Mouse (Mus musculus) myocyte (in vitro differentiated cells): ENCODE measurements around the gene Msi2. TPM values are rescaled to one million over a fixed set of nuclear protein-coding genes. Genes with fewer than 3 reads are reported as not detected.
A peak's percentile ranks its signal among the peaks of the same experiment; 100 is the strongest.

Experiments used
- H3K27me3 ChIP-seq: one replicate; pipeline ENCODE4 v1.6.1; 2011; ENCODE audit not compliant: control insufficient read depth, insufficient read depth, insufficient read length
- H3K36me3 ChIP-seq: one replicate; pipeline ENCODE4 v1.6.1; 2011; ENCODE audit not compliant: control insufficient read depth, insufficient read depth
- H3K4me2 ChIP-seq: one replicate; pipeline ENCODE4 v1.6.1; 2011; ENCODE audit warnings: low read depth, control low read depth
- H3K4me3 ChIP-seq: one replicate; pipeline ENCODE4 v1.5.1; 2011; ENCODE audit warnings: mild to moderate bottlenecking, control low read depth, moderate library complexity
- H3K79me2 ChIP-seq: one replicate; pipeline ENCODE4 v1.6.1; 2011; ENCODE audit not compliant: control insufficient read depth, insufficient read depth
- H3ac ChIP-seq: one replicate; pipeline ENCODE4 v1.6.1; 2011; ENCODE audit not compliant: control insufficient read depth, insufficient read length
- CEBPB ChIP-seq: IDR thresholded peaks from 2 replicates; pipeline ENCODE4 v1.6.1; 2011; ENCODE audit warnings: mild to moderate bottlenecking, moderate library complexity; ENCODE audit not compliant: poor library complexity, insufficient read depth, severe bottlenecking
- E2F4 ChIP-seq: IDR thresholded peaks from one replicate; pipeline ENCODE4 v1.6.1; 2011; ENCODE audit warnings: mild to moderate bottlenecking, control low read depth, moderate library complexity; ENCODE audit not compliant: insufficient read depth
- MAX ChIP-seq: IDR thresholded peaks from one replicate; pipeline ENCODE4 v1.6.1; 2011; ENCODE audit warnings: low read depth, mild to moderate bottlenecking, control low read depth
- MYOD1 ChIP-seq, 3 experiments: IDR thresholded peaks; one replicate each; pipeline ENCODE4 v1.6.1; 2011; ENCODE audit warnings: control low read depth in 2 of 3, low read depth in 2 of 3, mild to moderate bottlenecking in 2 of 3, moderate library complexity in 1 of 3; ENCODE audit not compliant: insufficient read length in 2 of 3, control insufficient read depth in 1 of 3
- MYOG ChIP-seq, 3 experiments: IDR thresholded peaks; one replicate each; pipeline ENCODE4 v1.6.1; 2011; ENCODE audit warnings: control low read depth in 2 of 3, low read depth in 2 of 3, mild to moderate bottlenecking in 2 of 3; ENCODE audit not compliant: insufficient read length in 2 of 3, control insufficient read depth in 1 of 3, insufficient read depth in 1 of 3
- POLR2A ChIP-seq: IDR thresholded peaks from one replicate; pipeline ENCODE4 v1.6.1; 2011; ENCODE audit warnings: low read depth, mild to moderate bottlenecking, control low read depth, moderate library complexity; ENCODE audit not compliant: insufficient read length
- POLR2AphosphoS2 ChIP-seq: IDR thresholded peaks from one replicate; pipeline ENCODE4 v1.6.1; 2011; ENCODE audit warnings: low read depth, control low read depth; ENCODE audit not compliant: insufficient read length
- REST ChIP-seq: IDR thresholded peaks from one replicate; pipeline ENCODE4 v1.6.1; 2011; ENCODE audit warnings: mild to moderate bottlenecking, control low read depth, moderate library complexity; ENCODE audit not compliant: insufficient read depth, insufficient read length
- SRF ChIP-seq: IDR thresholded peaks from one replicate; pipeline ENCODE4 v1.6.1; 2011; ENCODE audit warnings: low read depth; ENCODE audit not compliant: control insufficient read depth, insufficient read length
- TCF12 ChIP-seq: IDR thresholded peaks from one replicate; pipeline ENCODE4 v1.6.1; 2011; ENCODE audit warnings: mild to moderate bottlenecking, control low read depth; ENCODE audit not compliant: poor library complexity, insufficient read depth, severe bottlenecking
- TCF3 ChIP-seq: IDR thresholded peaks from one replicate; pipeline ENCODE4 v1.6.1; 2011; ENCODE audit warnings: low read depth, control low read depth; ENCODE audit not compliant: insufficient read length
- USF1 ChIP-seq: IDR thresholded peaks from one replicate; pipeline ENCODE4 v1.6.1; 2011; ENCODE audit warnings: low read depth, mild to moderate bottlenecking, control low read depth, moderate library complexity
- polyA plus RNA-seq: library from polyadenylated mRNA; unstranded; fragments of >200 nt; fragmentation: generic; extraction: Trizol; gene quantifications from one replicate; pipeline ENCODE4 v1.2.1, GENCODE M21; 2012; ENCODE audit warnings: missing spikeins

Gene Msi2
- polyA plus RNA-seq, 1 experiment = 37.9 TPM

- Histone ChIP-seq H3ac (no peak overlapping the region), H3K36me3 (peaks cover 3% of the 10 kb centered on the region), H3K4me3 (no peak overlapping the region), H3K4me2 (no peak overlapping the region), H3K27me3 (no peaks in the 10 kb centered on the region), H3K79me2 (peaks cover 43% of the 10 kb centered on the region)
- TF ChIP-seq MYOD1 (IDR thresholded peaks at IDR 0.05; ENCODE audit: control insufficient read depth in 1 of 3, insufficient read length in 2 of 3, low read depth in 2 of 3) (no peak), E2F4 (no peak), TCF12 (no peak), POLR2AphosphoS2 (no peak), CEBPB (no peak), SRF (no peak), REST (no peak), POLR2A (no peak), TCF3 (no peak), MYOG (IDR thresholded peaks at IDR 0.05; ENCODE audit: control insufficient read depth in 1 of 3, insufficient read depth in 1 of 3, insufficient read length in 2 of 3, low read depth in 2 of 3) (no peak), MAX (no peak), USF1 (no peak)
These were observed 169.3 kb downstream of the Msi2 start for GRCm38 (mm10) chr11:88548832-88549528.

- peak overlapping the region; percentile 4 for H3K4me2 ChIP-seq
- H3ac ChIP-seq = no peak overlapping the region
- peaks cover 40% of the 10 kb centered on the region for H3K79me2 ChIP-seq
- H3K27me3 ChIP-seq = no peaks in the 10 kb centered on the region
- no peak overlapping the region for H3K4me3 ChIP-seq
- TF ChIP-seq CEBPB = no peak
- peak in 1 of 3 experiments; percentile 9 for TF ChIP-seq MYOD1 (IDR thresholded peaks at IDR 0.05; ENCODE audit: control insufficient read depth in 1 of 3, insufficient read length in 2 of 3, low read depth in 2 of 3)
- peaks cover 3% of the 10 kb centered on the region for H3K36me3 ChIP-seq
These were observed 169.9 kb downstream of the Msi2 start for GRCm38 (mm10) chr11:88548423-88548822.

GRCm38 (mm10) chr11:88543771-88544170 lies 174.5 kb downstream of the Msi2 start:
- no peak overlapping the region for H3K4me3 ChIP-seq
- no peak overlapping the region for H3K4me2 ChIP-seq
- peaks cover 36% of the 10 kb centered on the region for H3K79me2 ChIP-seq
- no peaks in the 10 kb centered on the region for H3K27me3 ChIP-seq
- H3ac ChIP-seq = no peak overlapping the region
- H3K36me3 ChIP-seq = peaks cover 3% of the 10 kb centered on the region
- TF ChIP-seq MAX (no peak), MYOD1 (IDR thresholded peaks at IDR 0.05; ENCODE audit: control insufficient read depth in 1 of 3, insufficient read length in 2 of 3, low read depth in 2 of 3) (no peak), POLR2A (no peak), MYOG (IDR thresholded peaks at IDR 0.05; ENCODE audit: control insufficient read depth in 1 of 3, insufficient read depth in 1 of 3, insufficient read length in 2 of 3, low read depth in 2 of 3) (no peak), TCF3 (no peak), REST (no peak), SRF (no peak), TCF12 (no peak), E2F4 (no peak), CEBPB (no peak)

GRCm38 (mm10) chr11:88542817-88543216 lies 175.5 kb downstream of the Msi2 start:
- Histone ChIP-seq H3K36me3 (peaks cover 1% of the 10 kb centered on the region), H3K4me2 (no peak overlapping the region), H3K4me3 (no peak overlapping the region), H3ac (no peak overlapping the region), H3K27me3 (no peaks in the 10 kb centered on the region), H3K79me2 (peaks cover 28% of the 10 kb centered on the region)
- TF ChIP-seq CEBPB (no peak), TCF3 (no peak), SRF (no peak), MYOD1 (IDR thresholded peaks at IDR 0.05; ENCODE audit: control insufficient read depth in 1 of 3, insufficient read length in 2 of 3, low read depth in 2 of 3) (no peak), MAX (no peak), MYOG (IDR thresholded peaks at IDR 0.05; ENCODE audit: control insufficient read depth in 1 of 3, insufficient read depth in 1 of 3, insufficient read length in 2 of 3, low read depth in 2 of 3) (no peak), REST (no peak), POLR2A (no peak), USF1 (no peak), TCF12 (no peak), POLR2AphosphoS2 (no peak), E2F4 (no peak)
